Mouse (Mus musculus) ES-Bruce4 (cell line): ENCODE measurements around the gene Mthfd2l. TPM values are rescaled to one million over a fixed set of nuclear protein-coding genes. Genes with fewer than 3 reads are reported as not detected.

Experiments used
- H3K27ac ChIP-seq: 2 replicates; pipeline ENCODE4 v1.5.1; 2012; ENCODE audit warnings: low read length, inconsistent platforms; ENCODE audit not compliant: insufficient read depth
- H3K27me3 ChIP-seq: 2 replicates; pipeline ENCODE4 v1.6.1; 2012; ENCODE audit warnings: mild to moderate bottlenecking, low read length, inconsistent platforms; ENCODE audit not compliant: control insufficient read depth, poor library complexity, insufficient read depth, severe bottlenecking
- H3K36me3 ChIP-seq: 2 replicates; pipeline ENCODE4 v1.6.1; 2012; ENCODE audit warnings: inconsistent platforms, mild to moderate bottlenecking, low read length, moderate library complexity; ENCODE audit not compliant: control insufficient read depth, poor library complexity, insufficient read depth, severe bottlenecking
- H3K4me1 ChIP-seq: one replicate; pipeline ENCODE4 v1.8.1; 2011; ENCODE audit warnings: low read length; ENCODE audit not compliant: control insufficient read depth, insufficient read depth
- H3K4me3 ChIP-seq: 2 replicates; pipeline ENCODE4 v1.5.1; 2011; ENCODE audit warnings: low read depth, mild to moderate bottlenecking, low read length
- H3K9ac ChIP-seq: 2 replicates; pipeline ENCODE4 v1.6.1; 2012; ENCODE audit warnings: low read depth, mild to moderate bottlenecking, inconsistent platforms; ENCODE audit not compliant: poor library complexity, severe bottlenecking
- H3K9me3 ChIP-seq: replicated peaks from 2 replicates; pipeline ENCODE4 v1.6.1; 2012; ENCODE audit warnings: mild to moderate bottlenecking, low read length, inconsistent platforms; ENCODE audit not compliant: control insufficient read depth, poor library complexity, insufficient read depth, severe bottlenecking
- CTCF ChIP-seq: IDR thresholded peaks from one replicate; pipeline ENCODE4 v1.8.1; 2011; ENCODE audit warnings: low read depth, low read length
- EP300 ChIP-seq: IDR thresholded peaks from 2 replicates; pipeline ENCODE4 v1.6.1; 2011; ENCODE audit warnings: low read depth, low read length; ENCODE audit not compliant: insufficient read depth
- POLR2A ChIP-seq: IDR thresholded peaks from one replicate; pipeline ENCODE4 v1.8.1; 2011; ENCODE audit warnings: low read length; ENCODE audit not compliant: insufficient read depth
- polyA plus RNA-seq: library from polyadenylated mRNA; stranded (reverse); fragments of >200 nt; gene quantifications from 2 replicates; pipeline ENCODE4 v1.2.4, GENCODE M21; 2011; ENCODE audit warnings: low read depth; ENCODE audit not compliant: missing spikeins, insufficient read depth, insufficient read length

The Mthfd2l gene
- polyA plus RNA-seq = 9.8 TPM in 2 replicates

DNA sequence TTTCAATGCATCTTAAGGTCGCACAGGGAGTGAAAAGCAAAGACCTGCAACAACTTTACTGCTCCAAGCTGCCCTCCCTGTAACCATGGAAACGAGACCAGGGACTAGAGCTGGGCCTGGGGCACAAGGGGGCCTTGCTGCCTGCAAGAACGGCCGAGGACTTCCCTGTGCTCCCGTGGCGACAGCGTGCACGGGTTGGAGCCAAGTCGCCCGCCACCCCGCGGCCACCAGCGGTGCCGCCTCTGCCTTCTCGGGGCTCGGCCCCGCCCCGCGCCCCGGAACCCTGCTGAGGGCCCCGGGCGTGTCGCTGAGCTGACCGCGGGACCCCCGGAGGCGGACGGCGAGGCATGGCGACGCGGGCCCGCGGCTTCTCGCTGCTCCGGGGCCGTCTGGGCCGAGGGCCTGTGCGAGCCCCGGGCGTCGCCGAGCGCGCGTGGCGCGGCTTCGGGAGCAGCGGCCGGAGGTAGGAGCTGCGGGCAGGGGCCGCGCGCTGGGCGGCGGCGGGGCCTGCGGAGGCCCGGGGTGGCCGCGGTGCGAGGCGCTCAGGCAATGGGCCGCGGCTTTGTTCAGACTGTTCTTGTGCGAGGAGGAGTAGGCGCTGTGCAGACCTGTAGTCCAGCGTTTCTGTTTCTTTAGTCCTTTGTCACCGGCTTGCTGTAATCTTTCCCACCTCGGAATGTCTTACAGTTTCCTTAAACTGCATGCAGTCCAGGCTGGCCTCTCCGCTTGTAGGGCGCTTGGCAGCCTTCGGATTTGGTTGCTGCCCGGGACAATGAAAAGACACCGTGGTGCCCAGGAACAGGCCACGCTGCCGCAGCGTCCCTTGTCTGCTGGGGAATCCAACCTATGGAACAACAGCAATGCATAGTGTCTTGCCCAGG, at the start of gene Mthfd2l:
TSS of gene Mthfd2l (plus strand) at position 147 of the 881 bp plus-strand sequence.
- H3K4me1 ChIP-seq = no peaks in the 10 kb centered on the region
- H3K27me3 ChIP-seq = no peaks in the 10 kb centered on the region
- H3K4me3 ChIP-seq = peak within 1 kb of the TSS; percentile 63
- no peaks in the 10 kb centered on the region for H3K9me3 ChIP-seq
- H3K36me3 ChIP-seq = no peaks in the 10 kb centered on the region
- H3K9ac ChIP-seq = peak within 1 kb of the TSS; percentile 67
- TF ChIP-seq POLR2A (no peak), EP300 (no peak), CTCF (peak; percentile 28)
- peak within 1 kb of the TSS; percentile 41; the same call in 1 of the 2 replicates for H3K27ac ChIP-seq

DNA sequence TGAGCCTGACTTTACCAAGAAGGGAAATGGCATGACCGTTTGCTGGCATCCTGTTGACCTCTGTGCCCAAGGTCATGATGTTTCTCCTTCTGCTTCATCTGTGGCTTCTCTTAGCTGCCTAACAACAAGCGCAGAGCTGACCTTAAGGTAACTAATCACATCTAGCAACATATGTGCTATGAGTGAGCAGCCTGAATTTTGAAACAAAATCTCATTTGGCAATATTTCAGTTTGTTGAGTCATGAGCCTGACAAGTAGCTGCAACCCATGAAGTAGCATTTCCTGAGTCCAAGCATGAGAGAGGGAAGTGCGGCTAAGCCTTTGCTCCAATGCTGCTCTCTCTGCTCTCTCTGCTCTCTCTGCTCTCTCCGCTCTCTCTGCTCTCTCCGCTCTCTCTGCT, 49.2 kb upstream of the Mthfd2l start:
- TF ChIP-seq CTCF (no peak), POLR2A (no peak), EP300 (no peak)
- Histone ChIP-seq H3K4me1 (no peaks in the 10 kb centered on the region), H3K27me3 (no peaks in the 10 kb centered on the region), H3K9ac (no peak overlapping the region), H3K9me3 (no peaks in the 10 kb centered on the region), H3K36me3 (no peaks in the 10 kb centered on the region), H3K27ac (no peak overlapping the region), H3K4me3 (no peak overlapping the region)

- no peak overlapping the region for H3K9ac ChIP-seq
- no peaks in the 10 kb centered on the region for H3K27me3 ChIP-seq
- H3K4me1 ChIP-seq = no peaks in the 10 kb centered on the region
- H3K9me3 ChIP-seq = no peaks in the 10 kb centered on the region
- H3K36me3 ChIP-seq = no peaks in the 10 kb centered on the region
- H3K4me3 ChIP-seq = no peak overlapping the region
- no peak for TF ChIP-seq CTCF
- no peak for TF ChIP-seq EP300
- TF ChIP-seq POLR2A = no peak
- H3K27ac ChIP-seq = no peak overlapping the region
These were observed 48.8 kb upstream of the Mthfd2l start for GRCm38 (mm10) chr5:90882146-90882545.

DNA sequence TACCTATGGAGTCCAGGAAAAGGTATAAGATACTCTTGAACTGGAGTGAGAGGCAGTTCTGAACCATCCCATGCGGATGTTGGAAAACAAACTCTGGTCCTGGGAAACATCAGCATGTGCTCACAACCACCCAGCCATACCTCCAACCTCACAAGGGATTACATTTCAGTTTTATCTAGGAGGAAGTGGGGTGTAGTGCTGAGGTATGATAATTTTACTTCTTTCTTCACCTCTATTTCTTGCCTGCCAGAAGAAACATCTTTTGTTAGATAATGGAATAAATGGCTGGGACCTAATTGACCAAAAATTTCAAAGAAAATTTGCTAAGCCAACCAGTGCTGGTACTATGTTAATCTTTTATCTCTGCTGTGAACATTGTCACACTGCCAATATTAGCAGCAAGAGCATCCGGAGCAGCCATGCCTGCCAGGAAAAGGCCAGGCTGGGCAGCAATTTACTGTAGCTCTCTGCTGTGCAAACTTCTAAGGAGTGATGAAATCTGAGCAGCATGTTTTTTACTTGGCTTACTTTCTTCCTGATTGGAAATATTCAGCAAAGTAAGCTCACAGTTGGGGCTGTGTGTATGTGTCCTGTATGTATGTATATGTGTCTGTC, 46.2 kb upstream of the Mthfd2l start:
- no peaks in the 10 kb centered on the region for H3K9me3 ChIP-seq
- no peak overlapping the region for H3K9ac ChIP-seq
- H3K36me3 ChIP-seq = no peaks in the 10 kb centered on the region
- no peak overlapping the region for H3K4me3 ChIP-seq
- no peak overlapping the region for H3K27ac ChIP-seq
- H3K4me1 ChIP-seq = no peaks in the 10 kb centered on the region
- H3K27me3 ChIP-seq = no peaks in the 10 kb centered on the region
- no peak for TF ChIP-seq POLR2A
- no peak for TF ChIP-seq EP300
- TF ChIP-seq CTCF = no peak

- Histone ChIP-seq H3K9me3 (0 out of 2 replicates have a peak, but pooled peaks cover 3% of the 10 kb centered on the region), H3K27ac (no peak overlapping the region), H3K4me1 (no peaks in the 10 kb centered on the region), H3K36me3 (no peaks in the 10 kb centered on the region), H3K9ac (no peak overlapping the region), H3K4me3 (no peak overlapping the region), H3K27me3 (no peaks in the 10 kb centered on the region)
- TF ChIP-seq EP300 = no peak
- TF ChIP-seq CTCF = no peak
- no peak for TF ChIP-seq POLR2A
These were observed 42.3 kb upstream of the Mthfd2l start for GRCm38 (mm10) chr5:90888661-90889060.
